Mouse (Mus musculus) CH12.LX (cell line): Measurements from ENCODE around the gene Slc38a10. TPM values are rescaled to one million over a fixed set of nuclear protein-coding genes. Genes with fewer than 3 reads are reported as not detected.
A peak's percentile ranks its signal among the peaks of the same experiment; 100 is the strongest.

Experiments
- DNase-seq: peaks from one replicate; pipeline ENCODE4 v3.0.0-alpha.2; 2013; ENCODE audit errors: extremely low read depth
- H3K27ac ChIP-seq: 2 replicates; pipeline ENCODE4 v1.5.1; 2012; ENCODE audit warnings: low read depth, mild to moderate bottlenecking, control low read depth, moderate library complexity; ENCODE audit not compliant: insufficient read depth
- H3K27me3 ChIP-seq: replicated peaks from 2 replicates; pipeline ENCODE3; 2012; ENCODE audit warnings: inconsistent platforms
- H3K36me3 ChIP-seq, 2 experiments: replicated peaks in 1 of 2; 2 replicates each; pipeline versions ENCODE3 to v1.6.1; 2012; ENCODE audit warnings: inconsistent platforms in 1 of 2, low read length in 1 of 2, mild to moderate bottlenecking in 1 of 2, mixed read lengths in 1 of 2, moderate library complexity in 1 of 2; ENCODE audit not compliant: control insufficient read depth in 1 of 2, insufficient read depth in 1 of 2
- H3K4me1 ChIP-seq, 2 experiments: 2 replicates each; pipeline ENCODE4 v1.6.1; 2012; ENCODE audit warnings: inconsistent platforms in 1 of 2, moderate library complexity in 1 of 2; ENCODE audit not compliant: insufficient read depth in 2 of 2, control insufficient read depth in 1 of 2
- H3K4me2 ChIP-seq: 2 replicates; pipeline ENCODE4 v1.6.1; 2012; ENCODE audit warnings: low read depth, mild to moderate bottlenecking, control low read depth; ENCODE audit not compliant: poor library complexity, insufficient read depth, severe bottlenecking
- H3K4me3 ChIP-seq, 3 experiments: fragments of 150-350 bp in 1 of 3; sonication (generic) in 1 of 3; replicated peaks in 1 of 3; 2 replicates each; pipeline versions ENCODE3 to v1.5.1; 2011 to 2012; ENCODE audit warnings: low read depth in 2 of 3, low read length in 2 of 3, mild to moderate bottlenecking in 2 of 3, moderate library complexity in 2 of 3, control low read depth in 1 of 3, improper control_type of control experiment in 1 of 3, inconsistent platforms in 1 of 3, mixed read lengths in 1 of 3; ENCODE audit not compliant: poor library complexity in 1 of 3
- H3K79me2 ChIP-seq: replicated peaks from 2 replicates; pipeline ENCODE4 v1.6.1; 2012; ENCODE audit warnings: mild to moderate bottlenecking, moderate library complexity; ENCODE audit not compliant: control insufficient read depth, poor library complexity, insufficient read depth, severe bottlenecking; ENCODE audit errors: extremely low read depth
- H3K9ac ChIP-seq: 2 replicates; pipeline ENCODE4 v1.6.1; 2012; ENCODE audit warnings: low read depth, mild to moderate bottlenecking, control low read depth, moderate library complexity; ENCODE audit not compliant: insufficient read depth
- H3K9me3 ChIP-seq: replicated peaks from 2 replicates; pipeline ENCODE3; 2012; ENCODE audit warnings: low read length, inconsistent platforms, mixed read lengths
- BHLHE40 ChIP-seq: IDR thresholded peaks from 2 replicates; pipeline ENCODE4 v1.6.1; 2011; ENCODE audit warnings: mild to moderate bottlenecking, low read depth, low read length, improper control_type of control experiment
- CHD2 ChIP-seq: IDR thresholded peaks from 2 replicates; pipeline ENCODE4 v1.6.1; 2011; ENCODE audit warnings: low read length, improper control_type of control experiment
- CTCF ChIP-seq, 2 experiments: IDR thresholded peaks in 1 of 2; conservative IDR thresholded peaks in 1 of 2; 2 replicates each; pipeline ENCODE4 v1.5.1; 2011 to 2012; ENCODE audit warnings: low read depth in 2 of 2, low read length in 2 of 2, improper control_type of control experiment in 1 of 2, inconsistent platforms in 1 of 2, mild to moderate bottlenecking in 1 of 2, moderate library complexity in 1 of 2
- E2F4 ChIP-seq: IDR thresholded peaks from 2 replicates; pipeline ENCODE4 v1.6.1; 2011; ENCODE audit warnings: low read depth, low read length, improper control_type of control experiment; ENCODE audit not compliant: insufficient replicate concordance
- ELF1 ChIP-seq: IDR thresholded peaks from 2 replicates; pipeline ENCODE4 v1.6.1; 2014; ENCODE audit warnings: low read depth, mild to moderate bottlenecking, inconsistent platforms, low read length, improper control_type of control experiment
- EP300 ChIP-seq: IDR thresholded peaks from 2 replicates; pipeline ENCODE4 v1.6.1; 2011; ENCODE audit warnings: low read length, improper control_type of control experiment
- ETS1 ChIP-seq: conservative IDR thresholded peaks from 2 replicates; pipeline ENCODE4 v1.6.1; 2012; ENCODE audit warnings: low read depth, mild to moderate bottlenecking, inconsistent platforms, low read length, improper control_type of control experiment, moderate library complexity
- GABPA ChIP-seq: IDR thresholded peaks from 2 replicates; pipeline ENCODE4 v1.6.1; 2012; ENCODE audit warnings: low read depth, low read length, improper control_type of control experiment, inconsistent platforms; ENCODE audit not compliant: insufficient replicate concordance
- HCFC1 ChIP-seq: IDR thresholded peaks from 2 replicates; pipeline ENCODE4 v1.6.1; 2012; ENCODE audit warnings: low read depth, mild to moderate bottlenecking, inconsistent platforms, low read length, improper control_type of control experiment
- IRF4 ChIP-seq: IDR thresholded peaks from 2 replicates; pipeline ENCODE4 v1.6.1; 2014; ENCODE audit warnings: low read depth, mild to moderate bottlenecking, inconsistent platforms, low read length, improper control_type of control experiment
- JUN ChIP-seq: IDR thresholded peaks from 2 replicates; pipeline ENCODE4 v1.6.1; 2011; ENCODE audit warnings: low read depth, mild to moderate bottlenecking, low read length, improper control_type of control experiment, moderate library complexity; ENCODE audit not compliant: insufficient read depth
- JUND ChIP-seq: conservative IDR thresholded peaks from 2 replicates; pipeline ENCODE4 v1.6.1; 2011; ENCODE audit warnings: low read depth, low read length, improper control_type of control experiment
- KAT2A ChIP-seq: IDR thresholded peaks from 2 replicates; pipeline ENCODE4 v1.6.1; 2012; ENCODE audit warnings: low read length, improper control_type of control experiment, inconsistent platforms; ENCODE audit not compliant: insufficient replicate concordance
- MAFK ChIP-seq: IDR thresholded peaks from 2 replicates; pipeline ENCODE4 v1.6.1; 2011; ENCODE audit warnings: low read length, improper control_type of control experiment; ENCODE audit not compliant: insufficient replicate concordance
- MAX ChIP-seq: IDR thresholded peaks from 2 replicates; pipeline ENCODE4 v1.6.1; 2011; ENCODE audit warnings: low read length, improper control_type of control experiment
- MEF2A ChIP-seq: IDR thresholded peaks from 2 replicates; pipeline ENCODE4 v1.6.1; 2014; ENCODE audit warnings: low read depth, mild to moderate bottlenecking, inconsistent platforms, low read length, improper control_type of control experiment, borderline replicate concordance
- MXI1 ChIP-seq: IDR thresholded peaks from 2 replicates; pipeline ENCODE4 v1.6.1; 2011; ENCODE audit warnings: mild to moderate bottlenecking, low read depth, low read length, improper control_type of control experiment
- MYC ChIP-seq: IDR thresholded peaks from 2 replicates; pipeline ENCODE4 v1.6.1; 2011; ENCODE audit warnings: low read depth, mild to moderate bottlenecking, improper control_type of control experiment, low read length
- NELFE ChIP-seq: IDR thresholded peaks from 2 replicates; pipeline ENCODE4 v1.6.1; 2011; ENCODE audit warnings: low read depth, low read length, improper control_type of control experiment
- NRF1 ChIP-seq: IDR thresholded peaks from 2 replicates; pipeline ENCODE4 v1.6.1; 2014; ENCODE audit warnings: low read depth, mild to moderate bottlenecking, inconsistent platforms, low read length, improper control_type of control experiment, moderate library complexity
- PAX5 ChIP-seq: IDR thresholded peaks from 2 replicates; pipeline ENCODE4 v1.6.1; 2012; ENCODE audit warnings: low read length, inconsistent platforms, mixed read lengths
- POLR2AphosphoS2 ChIP-seq: IDR thresholded peaks from 2 replicates; pipeline ENCODE4 v1.6.1; 2011; ENCODE audit warnings: low read depth, low read length, improper control_type of control experiment
- RAD21 ChIP-seq: IDR thresholded peaks from 2 replicates; pipeline ENCODE4 v1.6.1; 2011; ENCODE audit warnings: low read depth, mild to moderate bottlenecking, low read length, improper control_type of control experiment, moderate library complexity
- SIN3A ChIP-seq: IDR thresholded peaks from 2 replicates; pipeline ENCODE4 v1.6.1; 2012; ENCODE audit warnings: low read length, improper control_type of control experiment, inconsistent platforms
- SMC3 ChIP-seq: IDR thresholded peaks from 2 replicates; pipeline ENCODE4 v1.6.1; 2011; ENCODE audit warnings: low read depth, low read length, improper control_type of control experiment
- TBP ChIP-seq: conservative IDR thresholded peaks from 2 replicates; pipeline ENCODE4 v1.6.1; 2011; ENCODE audit warnings: low read depth, low read length, improper control_type of control experiment
- TCF12 ChIP-seq: IDR thresholded peaks from 2 replicates; pipeline ENCODE4 v1.6.1; 2014; ENCODE audit warnings: low read depth, mild to moderate bottlenecking, inconsistent platforms, low read length, improper control_type of control experiment
- UBTF ChIP-seq: IDR thresholded peaks from 2 replicates; pipeline ENCODE4 v1.6.1; 2012; ENCODE audit warnings: low read depth, mild to moderate bottlenecking, inconsistent platforms, low read length, improper control_type of control experiment, moderate library complexity
- USF1 ChIP-seq: IDR thresholded peaks from 2 replicates; pipeline ENCODE4 v1.6.1; 2014; ENCODE audit warnings: low read depth, mild to moderate bottlenecking, inconsistent platforms, low read length, improper control_type of control experiment
- USF2 ChIP-seq: conservative IDR thresholded peaks from 2 replicates; pipeline ENCODE4 v1.6.1; 2011; ENCODE audit warnings: low read depth, low read length, improper control_type of control experiment
- ZC3H11A ChIP-seq: IDR thresholded peaks from 2 replicates; pipeline ENCODE4 v1.6.1; 2012; ENCODE audit warnings: low read depth, mild to moderate bottlenecking, inconsistent platforms, low read length, improper control_type of control experiment
- ZKSCAN1 ChIP-seq: IDR thresholded peaks from 2 replicates; pipeline ENCODE4 v1.6.1; 2012; ENCODE audit warnings: low read depth, inconsistent platforms, low read length, improper control_type of control experiment, borderline replicate concordance
- ZMIZ1 ChIP-seq: IDR thresholded peaks from 2 replicates; pipeline ENCODE4 v1.6.1; 2012; ENCODE audit warnings: low read depth, mild to moderate bottlenecking, inconsistent platforms, low read length, improper control_type of control experiment
- dilution Hi-C: fragments of 300-500 bp; cut with MboI; formaldehyde crosslinking; loops from 2 replicates; pipeline ENCODE4 v1.14.3; 2020; ENCODE audit warnings: low sequenced_read_pairs; ENCODE audit not compliant: extremely low pct_unique_long_range_greater_than_20kb, extremely low pct_ligation_motif_present
- in situ Hi-C: fragments of 300-500 bp; cut with MboI; formaldehyde crosslinking; loops from 3 replicates; pipeline ENCODE4 v1.14.3; 2019; ENCODE audit warnings: low sequenced_read_pairs, low pct_ligation_motif_present, low pct_unique_long_range_greater_than_20kb, mixed read lengths
- polyA plus RNA-seq: library from polyadenylated mRNA; unstranded; fragments of >175 nt; gene quantifications from 2 replicates; pipeline ENCODE4 v1.2.1, GENCODE M21; 2012; ENCODE audit warnings: low read depth; ENCODE audit not compliant: insufficient read length
- total RNA-seq, 2 experiments: library from RNA; depleted of rRNA; stranded (reverse); fragments of 300-350 nt in 1 of 2; fragments of >200 nt in 1 of 2; gene quantifications; 2 replicates each; pipeline ENCODE4 v1.2.3; 2012 to 2014

Slc38a10 gene
- total and polyA plus RNA-seq, 3 experiments: 47.1 to 97.6 (median 75.6) TPM

DNA sequence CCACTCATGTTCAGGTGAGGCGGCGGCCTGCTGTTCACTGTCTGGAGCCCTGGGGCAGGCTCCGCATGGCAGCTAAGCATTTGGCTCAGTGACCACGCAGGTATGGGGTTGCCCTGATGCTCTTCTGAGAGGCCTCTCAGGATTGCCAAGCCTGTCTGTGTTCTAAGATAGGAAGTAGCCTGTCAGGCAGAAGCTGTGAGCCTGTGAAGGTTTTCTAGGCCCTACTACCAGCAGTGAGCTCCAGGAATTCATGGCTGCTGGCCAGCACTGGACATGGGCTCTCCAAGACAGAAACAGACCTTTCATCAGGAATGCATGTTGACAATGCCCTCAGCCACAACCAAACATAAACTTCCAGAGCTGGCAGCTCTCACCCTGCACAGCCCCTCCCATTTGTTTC lies 39.0 kb downstream of the Slc38a10 start:
- H3K9ac ChIP-seq: no peak overlapping the region
- in situ Hi-C loops (no loop called here), dilution Hi-C loops (no loop called here)
- H3K79me2 ChIP-seq: no peaks in the 10 kb centered on the region
- peaks cover 72 to 98% of the 10 kb centered on the region in 2 experiments for H3K36me3 ChIP-seq
- TF ChIP-seq ELF1 (no peak), EP300 (no peak), MEF2A (no peak), TBP (no peak), CHD2 (no peak), KAT2A (no peak), HCFC1 (no peak), ZMIZ1 (no peak), GABPA (no peak), IRF4 (no peak), ZKSCAN1 (no peak), ZC3H11A (no peak), MAFK (no peak), RAD21 (no peak), USF1 (no peak), SMC3 (no peak), MYC (no peak), POLR2AphosphoS2 (no peak), USF2 (no peak), ETS1 (no peak)
- H3K27me3 ChIP-seq: no peaks in the 10 kb centered on the region
- H3K4me1 ChIP-seq: peaks cover 0 to 4% of the 10 kb centered on the region in 2 experiments; a peak in 1 of 4 replicates
- no peak overlapping the region for H3K4me2 ChIP-seq
- no peaks in the 10 kb centered on the region for H3K9me3 ChIP-seq
- H3K27ac ChIP-seq: no peak overlapping the region
- H3K4me3 ChIP-seq: no peak overlapping the region
- no peak for DNase-seq

DNA sequence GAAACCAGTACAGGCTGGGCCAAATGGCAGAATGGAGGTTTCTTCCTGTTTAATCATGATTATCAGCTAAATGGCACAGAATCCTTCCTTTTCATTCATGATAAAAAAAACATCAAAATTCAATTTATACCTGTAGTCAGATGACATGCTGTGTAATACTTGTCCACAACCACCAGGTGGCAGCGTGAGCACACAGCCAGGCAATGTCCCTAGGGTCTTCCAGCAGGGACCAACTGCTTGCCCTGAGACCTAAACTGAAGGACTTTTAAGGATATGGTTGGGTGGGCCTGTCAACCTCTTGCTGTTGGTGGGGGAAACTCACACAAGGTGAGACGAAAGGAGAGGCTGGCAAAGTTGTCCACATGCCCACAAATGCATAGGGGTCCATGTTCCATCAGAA lies 40.1 kb downstream of the Slc38a10 start:
- DNase-seq: peak; percentile 67
- H3K36me3 ChIP-seq: peaks cover 70 to 98% of the 10 kb centered on the region in 2 experiments
- no peaks in the 10 kb centered on the region for H3K79me2 ChIP-seq
- 0 out of 2 replicates have a peak, but pooled peaks have one; percentile 56 for TF ChIP-seq KAT2A
- TF ChIP-seq TBP: no peak
- TF ChIP-seq NELFE: peak; percentile 41; the same call in 1 of the 2 replicates
- no peak for TF ChIP-seq ETS1
- no peak for TF ChIP-seq BHLHE40
- no peak for TF ChIP-seq JUN
- TF ChIP-seq SMC3: peak; percentile 96
- no peak for TF ChIP-seq E2F4
- TF ChIP-seq ZC3H11A: peak; percentile 74
- no peak for TF ChIP-seq MXI1
- 0 out of 2 replicates have a peak, but pooled peaks have one; percentile 15 for TF ChIP-seq JUND
- TF ChIP-seq SIN3A: peak; percentile 45; the same call in 1 of the 2 replicates
- TF ChIP-seq MAX: peak; percentile 50; the same call in 1 of the 2 replicates
- no peak for TF ChIP-seq USF1
- no peak for TF ChIP-seq TCF12
- TF ChIP-seq MEF2A: no peak
- no peak for TF ChIP-seq UBTF
- TF ChIP-seq CTCF (conservative IDR thresholded peaks at IDR 0.05 in 1 of 2, IDR thresholded peaks at IDR 0.05 in 1 of 2; ENCODE audit: low read depth in 2 of 2, low read length in 2 of 2): peak; percentile 93 to 97
- no peak for TF ChIP-seq PAX5
- TF ChIP-seq MAFK: no peak
- TF ChIP-seq NRF1: no peak

More for the DNA sequence above, 40.1 kb downstream of the Slc38a10 start:
- peaks cover 0 to 4% of the 10 kb centered on the region in 2 experiments; a peak in 1 of 4 replicates for H3K4me1 ChIP-seq
- dilution Hi-C loops (no loop called here), in situ Hi-C loops (no loop called here)
- no peak overlapping the region for H3K4me3 ChIP-seq
- H3K27ac ChIP-seq: no peak overlapping the region
- H3K27me3 ChIP-seq: no peaks in the 10 kb centered on the region
- H3K4me2 ChIP-seq: no peak overlapping the region
- no peaks in the 10 kb centered on the region for H3K9me3 ChIP-seq
- H3K9ac ChIP-seq: no peak overlapping the region
